In genomic region chr9:105074851-105075250, GRCm38 (mm10) we compare ENCODE assay signal across 21 mouse cellular contexts. TPM values are rescaled to one million over a fixed set of nuclear protein-coding genes. Genes with fewer than 3 reads are reported as not detected.
DNase-seq lines count a peak whose midpoint lies in the region; ATAC-seq and TF ChIP-seq lines count a peak whose summit lies in the region.
"Had no signal": no experiment of that assay in that cellular context is flagged by ENCODE, and none has a peak within 500 bp of the region (broad histone marks: within the 10 kb centered on the region; RNA-seq: fewer than 3 reads in every experiment).

No protein-coding gene starts in this region.

- H3K27ac ChIP-seq in heart, embryonic 11.5 days (ENCODE audit: low read depth, low read length), result no peak overlapping the region
- H3K27ac ChIP-seq in midbrain, embryonic 11.5 days (ENCODE audit: low read depth, low read length), result no peak overlapping the region
- H3K27ac ChIP-seq in midbrain, embryonic 16.5 days (ENCODE audit: low read length), result no peak overlapping the region
- H3K27ac ChIP-seq in olfactory bulb, adult 2 months (ENCODE audit: insufficient read depth, low read depth, low read length), result 0 out of 2 replicates have a peak overlapping the region, but pooled peaks have one; percentile 3
- H3K27ac ChIP-seq in thymus, adult 2 months (ENCODE audit: control insufficient read depth, insufficient read depth, low read length), result no peak overlapping the region

- WGBS in heart, embryonic 11.5 days (ENCODE audit: insufficient replicate concordance), result 88% methylated on average over 8 of the region's 8 CpGs
- WGBS in midbrain, embryonic 11.5 days, result 90% methylated on average over 8 of the region's 8 CpGs
- WGBS in midbrain, embryonic 16.5 days, result 93% methylated on average over 8 of the region's 8 CpGs
- WGBS in olfactory bulb, adult 2 months, result 89% methylated on average over 8 of the region's 8 CpGs
- 95% methylated on average over 8 of the region's 8 CpGs for WGBS in thymus, adult 2 months

- no peaks in the 10 kb centered on the region for H3K9me3 ChIP-seq in heart, embryonic 11.5 days (replicated peaks; ENCODE audit: control insufficient read depth, low read length)
- H3K9me3 ChIP-seq in midbrain, embryonic 11.5 days (ENCODE audit: control insufficient read depth, low read length), result no peaks in the 10 kb centered on the region
- H3K9me3 ChIP-seq in midbrain, embryonic 16.5 days (replicated peaks; ENCODE audit: control insufficient read depth, low read length, poor library complexity, severe bottlenecking), result no peaks in the 10 kb centered on the region
- H3K9me3 ChIP-seq: G1E had no signal

- no peaks in the 10 kb centered on the region for H3K27me3 ChIP-seq in heart, embryonic 11.5 days (ENCODE audit: control insufficient read depth, insufficient read depth, low read length)
- H3K27me3 ChIP-seq in midbrain, embryonic 11.5 days (ENCODE audit: control insufficient read depth, insufficient read depth, low read length), result no peaks in the 10 kb centered on the region
- H3K27me3 ChIP-seq in midbrain, embryonic 16.5 days (ENCODE audit: control insufficient read depth, insufficient read depth, low read depth, low read length), result no peaks in the 10 kb centered on the region
- H3K27me3 ChIP-seq in thymus, adult 2 months (ENCODE audit: control insufficient read depth, insufficient read depth, low read length), result no peaks in the 10 kb centered on the region
- H3K27me3 ChIP-seq: CH12.LX, Patski had no signal

- no peak for TF ChIP-seq POLR2A in olfactory bulb, adult 2 months (IDR thresholded peaks at IDR 0.05; ENCODE audit: insufficient read depth, low read depth, low read length)
- TF ChIP-seq POLR2A in thymus, adult 2 months (IDR thresholded peaks at IDR 0.05; ENCODE audit: control insufficient read depth, extremely low read depth, insufficient read depth, low read length, poor library complexity), result no peak

- ATAC-seq in heart, embryonic 11.5 days (replicated peaks; ENCODE audit: insufficient number of reproducible peaks, low FRiP score, low TSS enrichment), result no peak
- ATAC-seq in midbrain, embryonic 11.5 days (ENCODE audit: low FRiP score), result no peak
- no peak for ATAC-seq in midbrain, embryonic 16.5 days
- ATAC-seq: activated CD4-positive, CD25-positive, alpha-beta regulatory T cell, adult 4 months; CD4-positive, CD25-positive, alpha-beta regulatory T cell, adult 4 months; Patski had no signal

- H3K9ac ChIP-seq in heart, embryonic 11.5 days (ENCODE audit: low read depth, low read length), result no peak overlapping the region
- no peak overlapping the region for H3K9ac ChIP-seq in midbrain, embryonic 11.5 days (ENCODE audit: low read length)
- H3K9ac ChIP-seq in midbrain, embryonic 16.5 days (ENCODE audit: low read depth, low read length), result no peak overlapping the region

- H3K4me2 ChIP-seq in heart, embryonic 11.5 days, result no peak overlapping the region
- H3K4me2 ChIP-seq in midbrain, embryonic 11.5 days, result no peak overlapping the region
- H3K4me2 ChIP-seq in midbrain, embryonic 16.5 days (ENCODE audit: low read length), result no peak overlapping the region

- H3K36me3 ChIP-seq in heart, embryonic 11.5 days (ENCODE audit: control insufficient read depth, insufficient read depth, low read length), result peaks cover 13% of the 10 kb centered on the region; the same call in 1 of the 2 replicates
- peaks cover 11% of the 10 kb centered on the region; the same call in 1 of the 2 replicates for H3K36me3 ChIP-seq in midbrain, embryonic 11.5 days (ENCODE audit: control insufficient read depth, insufficient read depth, low read length)
- H3K36me3 ChIP-seq in midbrain, embryonic 16.5 days (ENCODE audit: control insufficient read depth, insufficient read depth, low read length), result peaks cover 16% of the 10 kb centered on the region
- peaks cover 51% of the 10 kb centered on the region for H3K36me3 ChIP-seq in thymus, adult 2 months (ENCODE audit: control insufficient read depth, insufficient read depth, low read length)

- H3K4me1 ChIP-seq in heart, embryonic 11.5 days (ENCODE audit: control insufficient read depth, insufficient read depth, low read length), result no peaks in the 10 kb centered on the region
- H3K4me1 ChIP-seq in midbrain, embryonic 11.5 days (ENCODE audit: control insufficient read depth, insufficient read depth, low read length), result no peaks in the 10 kb centered on the region; the same call in 1 of the 2 replicates
- no peaks in the 10 kb centered on the region for H3K4me1 ChIP-seq in midbrain, embryonic 16.5 days (ENCODE audit: control insufficient read depth, insufficient read depth, low read length)
- peaks cover 10% of the 10 kb centered on the region for H3K4me1 ChIP-seq in olfactory bulb, adult 2 months (ENCODE audit: control insufficient read depth, insufficient read depth, low read length)
- H3K4me1 ChIP-seq in thymus, adult 2 months (replicated peaks; ENCODE audit: control insufficient read depth, insufficient read depth, low read length), result no peaks in the 10 kb centered on the region

- peak; percentile 78 for DNase-seq in heart, adult 11 months
- peak; percentile 64 for DNase-seq in midbrain, embryonic 11.5 days (ENCODE audit: low spot score, missing footprints)
- no peak for DNase-seq in thymus, adult 2 months
- DNase-seq: adrenal gland, adult 2 months; adrenal gland, adult 8-10 months; adrenal gland, postnatal 10 days; adrenal gland, postnatal 14 days; adrenal gland, postnatal 25 days; adrenal gland, postnatal 36 days; B cell, adult 2 months; cerebellum, adult 11 months; cerebellum, adult 11-12 months; cerebellum, adult 18-20 months had no signal

- TF ChIP-seq CTCF in olfactory bulb, adult 2 months (IDR thresholded peaks at IDR 0.05; ENCODE audit: insufficient read depth, low read depth, low read length), result no peak
- no peak for TF ChIP-seq CTCF in thymus, adult 2 months (IDR thresholded peaks at IDR 0.05; ENCODE audit: borderline replicate concordance, control insufficient read depth, extremely low read depth, insufficient read depth, low read length, poor library complexity)

- no peak overlapping the region for H3K4me3 ChIP-seq in heart, embryonic 11.5 days (ENCODE audit: low read depth, low read length)
- no peak overlapping the region for H3K4me3 ChIP-seq in midbrain, embryonic 11.5 days (ENCODE audit: low read depth, low read length)
- no peak overlapping the region for H3K4me3 ChIP-seq in midbrain, embryonic 16.5 days (ENCODE audit: low read depth, low read length)
- no peak overlapping the region for H3K4me3 ChIP-seq in olfactory bulb, adult 2 months (ENCODE audit: insufficient read depth, low read depth, low read length)
- no peak overlapping the region for H3K4me3 ChIP-seq in thymus, adult 2 months (ENCODE audit: control insufficient read depth, insufficient read depth, low read length)

RNA-seq across cellular contexts. Expression of gene Mrpl3, which starts 21.8 kb away (rescaled TPM):
- 117 and 122 TPM in 2 replicates for polyA plus RNA-seq in heart, embryonic 11.5 days (2014; fragmentation: Nextera tagmentation; extraction: Ambion mirVana)
- polyA plus RNA-seq in midbrain, embryonic 11.5 days (2014; fragmentation: Nextera tagmentation; extraction: Ambion mirVana), result 127 and 132 TPM in 2 replicates
- 86.6 and 93.4 TPM in 2 replicates for polyA plus RNA-seq in midbrain, embryonic 16.5 days (2015; fragmentation: Nextera tagmentation; extraction: Ambion mirVana)
- polyA plus RNA-seq in olfactory bulb, adult 2 months (2012; ENCODE audit: insufficient read depth, insufficient read length, low replicate concordance, missing spikeins), result 121 and 370 TPM in 2 replicates
- 110 and 125 TPM in 2 replicates for polyA plus RNA-seq in thymus, adult 2 months (2012; rRNA removed)

RNA-seq across cellular contexts. Expression of gene Nudt16, which starts 56.8 kb away (rescaled TPM):
- polyA plus RNA-seq in heart, embryonic 11.5 days (2014; fragmentation: Nextera tagmentation; extraction: Ambion mirVana), result 9.6 and 9.7 TPM in 2 replicates
- 17.2 and 18.4 TPM in 2 replicates for polyA plus RNA-seq in midbrain, embryonic 11.5 days (2014; fragmentation: Nextera tagmentation; extraction: Ambion mirVana)
- 29.4 and 31.1 TPM in 2 replicates for polyA plus RNA-seq in midbrain, embryonic 16.5 days (2015; fragmentation: Nextera tagmentation; extraction: Ambion mirVana)
- not detected in 2 replicates for polyA plus RNA-seq in olfactory bulb, adult 2 months (2012; ENCODE audit: insufficient read depth, insufficient read length, low replicate concordance, missing spikeins)
- polyA plus RNA-seq in thymus, adult 2 months (2012; rRNA removed), result 42.7 and 49.9 TPM in 2 replicates

Comparison
In these comparisons a context has a peak if more than half of its experiments do, and no peak if none do; other contexts are left out.
1. RNA of gene Nudt16, which starts 56.8 kb away (polyA plus RNA-seq): 42.7 to 49.9 TPM in thymus, adult 2 months, 29.4 to 31.1 TPM in midbrain, embryonic 16.5 days, 17.2 to 18.4 TPM in midbrain, embryonic 11.5 days and 9.6 to 9.7 TPM in heart, embryonic 11.5 days; not detected in olfactory bulb, adult 2 months; every median in the first group is over 10 times any median in the second.